Mouse (Mus musculus): ENCODE results near the gene Il5. TPM values are rescaled to one million over a fixed set of nuclear protein-coding genes. Genes with fewer than 3 reads are reported as not detected.

Il5 gene
- 0.02 TPM in 1 of 2 replicates, not detected in the other for polyA plus RNA-seq (2012; rRNA removed)

DNA sequence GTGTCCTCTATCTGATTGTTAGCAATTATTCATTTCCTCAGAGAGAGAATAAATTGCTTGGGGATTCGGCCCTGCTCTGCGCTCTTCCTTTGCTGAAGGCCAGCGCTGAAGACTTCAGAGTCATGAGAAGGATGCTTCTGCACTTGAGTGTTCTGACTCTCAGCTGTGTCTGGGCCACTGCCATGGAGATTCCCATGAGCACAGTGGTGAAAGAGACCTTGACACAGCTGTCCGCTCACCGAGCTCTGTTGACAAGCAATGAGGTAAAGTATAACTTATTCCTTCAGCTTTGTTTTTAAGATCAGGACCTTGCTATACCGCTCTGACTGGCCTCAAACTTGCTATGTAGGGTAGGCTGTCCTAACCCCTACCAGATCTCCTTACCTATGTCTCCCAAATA, at the start of gene Il5:
Gene Il5, plus strand, starts transcription at position 80 of the 400 bp plus-strand sequence.

DNA sequence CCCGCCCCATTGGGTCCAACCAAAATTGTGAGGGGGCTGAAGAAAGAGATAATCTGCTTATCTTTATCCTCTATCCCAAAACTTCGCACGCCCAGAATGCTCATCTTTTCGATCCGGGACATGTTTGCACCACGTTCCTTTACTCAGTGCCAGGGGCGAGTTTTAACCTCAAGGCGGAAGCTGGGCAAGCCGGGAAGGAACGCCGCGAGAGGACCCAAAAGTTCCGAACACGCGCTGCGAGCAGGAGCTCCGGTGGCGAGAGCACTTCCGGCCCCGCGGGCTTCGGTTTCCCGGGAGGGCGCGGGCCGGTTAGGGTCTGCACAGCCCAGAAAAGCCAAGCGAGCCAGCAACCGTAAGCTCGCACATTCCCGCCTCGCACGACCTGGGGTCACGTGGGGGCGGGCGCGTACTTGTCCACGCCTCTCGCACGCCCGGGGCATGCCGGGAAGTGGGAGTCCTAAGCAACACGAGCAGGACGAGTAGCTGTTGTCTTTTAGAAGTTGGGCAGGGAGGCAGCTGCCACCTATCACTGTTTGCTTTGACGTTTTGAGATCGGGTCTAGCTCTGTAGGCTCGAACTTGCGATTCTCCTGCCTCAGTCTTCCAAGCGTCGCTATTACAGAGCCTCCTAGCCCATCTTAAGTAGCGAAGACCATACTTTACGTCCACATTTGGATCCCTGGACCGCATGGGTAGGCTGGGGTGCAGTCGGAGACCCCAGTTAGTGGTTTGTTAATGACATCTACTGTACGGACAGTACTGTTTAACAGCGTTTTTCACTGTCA, 13.5 kb upstream of the Il5 start, which contains the start of gene Rad50:
Gene Rad50, minus strand, starts transcription at position 386 of the 784 bp plus-strand sequence.

GRCm38 (mm10) chr11:53769760-53770124, 49.1 kb downstream of the Il5 start, which contains the start of gene Irf1:
Gene Irf1, plus strand, starts transcription at chr11:53770014.

DNA sequence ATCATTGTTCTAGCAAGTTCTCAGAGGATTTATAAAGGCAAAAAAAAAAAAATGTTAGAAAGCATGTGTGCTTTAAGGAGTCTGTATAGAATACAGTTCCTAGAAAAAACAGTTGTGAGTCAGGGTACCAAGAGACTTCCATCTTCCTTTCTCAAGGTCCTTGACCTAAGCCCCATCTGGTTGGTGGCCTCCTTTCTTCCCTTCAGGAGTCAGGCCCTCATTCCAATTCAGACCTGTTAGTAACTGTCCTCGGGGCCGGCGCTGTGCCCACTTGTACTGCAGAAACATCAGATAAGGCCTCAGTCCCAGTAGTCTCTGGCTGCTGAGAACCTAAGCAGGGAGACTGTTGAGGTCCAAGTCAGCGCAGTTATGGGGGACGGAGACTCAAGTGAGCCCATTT, 52.5 kb downstream of the Il5 start, which contains the start of gene Gm17334:
Gene Gm17334, minus strand, starts transcription at position 101 of the 400 bp plus-strand sequence.

Other genes with a start within 250 kb of the Il5 start
- 0.12 and 0.17 TPM in 2 replicates for gene Gm9945, start 240.6 kb upstream of the Il5 start, polyA plus RNA-seq (2012; rRNA removed)
- 11.3 and 16.0 TPM in 2 replicates for gene Sowaha, start 240.5 kb upstream of the Il5 start, polyA plus RNA-seq (2012; rRNA removed)
- 28.8 and 34.9 TPM in 2 replicates for gene Sept8, start 201.5 kb upstream of the Il5 start, polyA plus RNA-seq (2012; rRNA removed)
- 3.4 and 3.6 TPM in 2 replicates for gene Kif3a, start 153.4 kb upstream of the Il5 start, polyA plus RNA-seq (2012; rRNA removed)
- 0.09 and 0.29 TPM in 2 replicates for gene Il4, start 102.1 kb upstream of the Il5 start, polyA plus RNA-seq (2012; rRNA removed)
- gene Il13, start 86.1 kb upstream of the Il5 start, polyA plus RNA-seq (2012; rRNA removed), result 0.02 TPM in 1 of 2 replicates, not detected in the other
- 5.2 and 6.0 TPM in 2 replicates for gene Rad50, start 13.5 kb upstream of the Il5 start, polyA plus RNA-seq (2012; rRNA removed)
- gene Irf1, start 49.2 kb downstream of the Il5 start, polyA plus RNA-seq (2012; rRNA removed), result 8.5 and 9.3 TPM in 2 replicates
- gene Gm17334, start 52.4 kb downstream of the Il5 start, polyA plus RNA-seq (2012; rRNA removed), result 0.05 TPM in 1 of 2 replicates, not detected in the other
- 0.10 TPM in 1 of 2 replicates, not detected in the other for gene Gm12216, start 138.5 kb downstream of the Il5 start, polyA plus RNA-seq (2012; rRNA removed)
- 1.6 and 2.0 TPM in 2 replicates for gene Slc22a5, start 170.9 kb downstream of the Il5 start, polyA plus RNA-seq (2012; rRNA removed)